Mouse (Mus musculus) urinary bladder, postnatal 10 days (tissue): ENCODE results near the gene Fitm1.

Experiments
- DNase-seq: peaks from one replicate; pipeline ENCODE4 v3.0.0; 2022; ENCODE audit warnings: low spot score

Gene Fitm1

DNA sequence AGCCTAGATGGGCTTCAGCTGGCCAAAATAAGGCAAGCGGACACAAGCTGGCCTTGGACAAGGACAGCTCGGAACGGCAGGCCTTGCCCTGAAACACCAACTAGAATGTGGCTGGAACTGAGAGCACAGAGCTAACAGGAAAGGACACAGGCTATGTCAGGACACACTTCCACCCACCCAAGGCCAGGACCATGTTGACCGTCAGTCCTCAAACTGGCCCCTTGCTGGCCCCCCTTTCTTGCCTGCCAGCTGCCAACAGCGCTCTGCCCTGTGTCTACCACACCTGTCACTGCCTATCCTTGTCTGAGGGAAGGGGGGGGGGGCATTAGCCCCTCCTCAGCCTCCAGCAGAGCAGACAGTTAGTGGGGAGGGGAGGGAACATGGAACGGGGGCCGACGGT, at the start of gene Fitm1:
Gene Fitm1, plus strand, starts transcription at position 316 of the 400 bp plus-strand sequence.
- no peak for DNase-seq

DNA sequence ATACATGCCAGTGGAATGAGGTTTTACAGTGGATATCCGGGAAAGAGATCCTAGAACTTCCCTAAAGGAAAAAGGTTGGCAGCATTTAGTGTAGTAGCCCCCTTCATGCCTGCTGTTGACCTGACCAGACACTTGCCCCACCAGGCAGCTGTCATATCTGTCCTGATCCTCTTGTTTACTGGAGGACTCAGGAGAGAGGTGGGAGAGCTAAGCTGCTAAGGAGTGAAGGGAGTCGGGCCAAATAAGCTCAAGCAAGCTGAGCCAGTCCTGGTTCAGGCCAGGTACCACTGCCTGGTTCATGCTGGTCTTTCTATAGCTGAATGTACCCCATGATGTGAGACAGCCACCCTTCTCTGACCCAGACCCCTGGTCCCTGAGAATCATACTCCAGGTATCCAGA, 48.7 kb upstream of the Fitm1 start:
- DNase-seq = no peak

DNA sequence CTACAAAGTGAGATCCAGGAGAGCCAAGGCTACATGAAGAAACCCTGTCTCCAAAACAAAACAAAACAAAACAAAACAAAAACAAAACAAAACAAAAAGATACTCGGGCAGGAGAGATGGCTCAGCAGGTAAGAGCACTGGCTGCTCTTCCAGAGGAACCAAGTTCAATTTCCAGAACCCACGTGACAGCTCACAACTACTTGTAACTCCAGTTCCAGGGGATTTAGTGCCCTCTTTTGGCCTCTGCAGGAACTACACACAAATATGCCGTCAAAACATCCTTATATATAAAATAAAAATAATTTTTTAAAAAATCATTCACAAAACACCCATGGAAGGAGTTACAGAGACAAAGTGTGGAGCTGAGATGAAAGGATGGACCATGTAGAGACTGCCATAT, 47.5 kb upstream of the Fitm1 start:
- DNase-seq = no peak

DNA sequence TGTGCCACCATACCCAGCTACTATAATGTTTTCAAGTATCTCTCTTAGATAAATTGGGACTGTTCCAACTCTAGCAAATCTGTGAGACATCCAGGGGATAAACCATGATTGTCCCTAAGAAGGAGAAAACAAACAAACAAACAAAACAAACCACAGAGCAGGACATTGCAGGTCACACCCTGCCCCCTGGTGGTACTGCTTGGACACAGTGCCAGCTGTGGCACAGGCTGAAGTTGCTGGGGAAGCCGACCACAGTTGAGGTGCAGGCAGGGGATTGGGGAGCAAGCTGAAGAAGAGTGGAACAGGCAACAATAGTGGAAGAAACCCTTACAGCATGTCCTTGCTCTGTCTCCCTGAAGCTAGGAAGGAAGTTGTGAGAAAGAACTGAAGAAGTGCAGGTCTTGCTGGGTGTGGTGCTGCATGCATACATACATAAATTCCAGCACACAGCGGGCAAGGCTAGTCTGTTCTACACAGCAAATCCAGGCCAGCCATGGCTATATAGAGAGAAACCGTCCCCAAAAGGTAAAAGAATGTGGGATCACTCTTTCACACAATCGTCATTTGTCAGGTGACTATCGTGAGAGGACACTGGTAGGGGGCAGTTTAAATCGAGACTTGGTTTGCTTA, 39.2 kb upstream of the Fitm1 start:
- DNase-seq = no peak

DNA sequence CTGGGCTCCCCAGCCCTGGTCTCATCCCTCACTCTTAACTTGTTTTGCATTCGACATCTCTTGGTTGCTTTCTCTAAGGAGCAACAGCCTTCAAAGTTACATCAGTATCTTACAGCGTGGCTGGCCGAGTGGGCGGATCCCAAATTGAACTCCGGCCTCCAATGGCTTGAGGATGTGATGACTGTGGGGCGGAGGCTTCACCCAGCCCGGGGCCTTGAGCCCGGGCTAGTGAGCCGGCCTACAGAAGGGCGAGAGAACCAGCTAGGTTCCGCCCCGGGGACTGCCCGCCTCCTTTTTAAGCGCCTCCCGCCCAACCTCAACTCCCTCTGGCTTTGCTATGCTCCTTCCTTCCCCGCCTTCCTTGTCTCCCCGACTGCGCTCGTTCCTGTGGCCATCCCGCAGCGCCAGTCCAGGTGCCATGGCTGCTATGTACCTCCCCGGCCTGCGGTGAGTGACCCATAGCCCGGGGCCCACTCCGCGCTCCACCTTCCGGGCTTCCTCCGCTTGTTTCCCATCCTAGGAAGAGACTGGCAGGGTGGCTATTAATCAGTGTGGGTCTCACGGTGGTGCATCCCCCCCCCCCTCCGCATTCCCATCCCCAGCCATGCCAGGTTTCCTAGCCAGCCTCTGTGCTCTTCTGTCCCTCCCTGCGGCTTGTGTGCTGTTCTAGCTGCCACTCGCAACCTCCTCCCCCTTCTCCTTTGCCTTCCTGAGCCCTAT, 35.2 kb upstream of the Fitm1 start, which contains the start of gene Pck2:
Gene Pck2, plus strand, starts transcription at position 200 of the 720 bp plus-strand sequence.
- DNase-seq = peak; percentile 49

DNA sequence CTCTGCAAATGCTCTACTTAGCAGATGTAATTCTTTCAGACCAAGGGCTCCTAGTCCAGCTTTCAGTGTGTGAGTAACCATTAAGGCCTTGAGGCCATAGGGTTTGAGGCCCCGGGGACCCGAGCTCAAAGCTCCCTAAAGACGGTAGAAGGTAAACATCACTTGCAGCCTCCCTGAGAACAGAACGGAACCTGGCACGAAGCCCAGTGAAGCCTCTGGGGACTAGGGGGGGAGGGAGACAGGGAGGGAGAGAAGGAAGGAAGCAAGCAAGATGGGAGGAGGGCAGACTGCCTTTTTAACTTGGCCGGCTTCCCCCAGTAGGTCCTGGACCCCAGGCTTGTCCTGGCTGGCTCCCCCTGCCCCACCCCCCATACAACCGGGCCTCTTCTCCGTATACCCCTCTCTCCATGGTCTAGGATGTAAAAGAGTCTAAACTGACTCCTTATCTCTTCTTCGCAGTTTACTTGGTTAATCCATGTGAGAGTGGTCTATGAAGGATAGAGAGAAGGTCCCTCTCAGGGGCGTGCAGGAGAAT, 34.6 kb upstream of the Fitm1 start:
- peak; percentile 41 for DNase-seq

DNA sequence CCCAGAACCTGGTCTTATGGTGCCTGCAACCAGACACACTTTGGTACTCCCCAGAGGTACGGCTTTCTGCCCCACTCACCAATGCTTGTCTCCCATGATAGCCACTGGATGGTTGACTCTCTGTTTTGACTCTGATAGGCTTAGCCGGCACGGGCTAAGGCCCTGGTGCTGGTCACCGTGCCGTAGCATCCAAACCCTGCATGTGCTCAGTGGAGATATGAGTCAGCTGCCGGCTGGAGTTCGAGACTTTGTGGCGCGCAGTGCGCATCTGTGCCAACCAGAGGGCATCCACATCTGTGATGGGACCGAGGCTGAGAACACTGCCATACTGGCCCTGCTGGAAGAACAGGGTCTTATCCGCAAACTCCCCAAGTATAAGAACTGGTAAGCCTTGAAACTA, 33.1 kb upstream of the Fitm1 start:
- DNase-seq = no peak

DNA sequence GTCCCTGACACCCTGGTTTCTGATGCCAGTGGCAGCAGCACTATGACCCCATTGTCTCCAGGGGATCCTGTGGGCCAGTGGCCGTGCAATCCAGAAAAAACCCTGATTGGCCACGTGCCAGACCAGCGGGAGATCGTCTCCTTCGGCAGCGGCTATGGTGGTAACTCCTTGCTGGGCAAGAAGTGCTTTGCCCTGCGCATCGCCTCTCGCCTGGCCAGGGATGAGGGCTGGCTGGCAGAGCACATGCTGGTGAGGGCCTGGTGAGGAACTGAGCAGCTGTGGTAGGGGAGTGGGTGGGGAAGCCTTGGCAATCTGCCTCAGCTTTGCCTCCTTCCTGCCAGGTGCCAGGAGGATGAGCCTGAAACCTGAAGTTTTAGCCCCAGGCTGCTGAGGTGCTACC, 31.1 kb upstream of the Fitm1 start:
- DNase-seq = no peak

DNA sequence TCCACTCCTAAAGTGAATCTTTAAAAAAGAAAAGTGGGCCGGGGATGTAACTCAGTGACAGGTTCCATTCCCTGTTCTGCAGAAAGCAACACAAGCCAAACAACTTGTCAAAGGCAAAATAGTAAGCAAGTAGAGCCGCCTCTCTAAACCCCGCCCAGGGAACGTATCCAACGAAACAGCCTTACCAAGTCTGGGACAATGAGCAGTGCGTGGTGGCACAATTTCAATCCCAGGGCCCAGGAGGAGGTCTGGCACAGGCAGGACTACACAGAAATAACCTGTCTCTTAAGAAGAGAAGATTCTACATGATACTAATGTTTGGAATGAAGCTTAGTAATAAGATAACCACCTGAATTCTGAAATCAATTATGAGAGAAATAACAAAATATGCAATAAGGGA, 25.2 kb upstream of the Fitm1 start:
- no peak for DNase-seq

DNA sequence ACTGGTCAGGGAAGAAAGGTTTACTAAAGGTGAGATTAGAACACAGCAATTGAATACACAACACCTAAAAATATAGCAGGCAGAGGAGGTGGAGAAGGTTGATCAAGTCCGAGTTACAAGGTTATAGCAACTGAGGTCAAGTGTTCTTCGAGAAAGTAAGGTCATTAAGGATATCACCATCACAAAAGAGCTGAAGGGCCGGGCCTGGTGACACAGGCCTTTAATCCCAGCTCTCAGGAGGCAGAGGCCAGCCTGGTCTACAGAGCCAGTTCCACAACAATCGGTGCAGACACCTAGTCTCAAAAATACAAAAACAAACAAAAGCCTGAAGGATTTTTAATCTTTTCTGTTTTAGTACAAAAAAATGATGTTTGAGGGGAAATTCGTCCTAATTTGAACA, 24.1 kb upstream of the Fitm1 start:
- no peak for DNase-seq

DNA sequence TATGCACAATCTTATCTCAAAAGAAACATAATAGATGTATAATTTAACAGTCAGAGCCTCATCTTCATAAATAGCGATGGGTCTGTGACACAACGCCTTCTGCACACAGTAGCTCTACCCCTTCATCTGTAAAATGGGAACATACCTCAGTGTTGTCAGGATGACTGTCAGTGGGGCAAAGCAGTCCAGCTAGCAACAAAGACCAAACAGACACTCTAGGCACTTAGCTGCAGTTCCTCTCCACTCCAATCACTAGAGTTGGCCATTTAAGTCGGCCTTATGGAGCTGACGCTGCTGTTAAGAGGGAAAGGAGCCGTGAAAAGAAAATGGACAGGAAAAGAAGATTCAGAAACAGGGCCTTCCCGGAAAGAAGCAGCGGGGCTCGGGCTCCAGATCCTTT, 23.6 kb upstream of the Fitm1 start:
- no peak for DNase-seq

DNA sequence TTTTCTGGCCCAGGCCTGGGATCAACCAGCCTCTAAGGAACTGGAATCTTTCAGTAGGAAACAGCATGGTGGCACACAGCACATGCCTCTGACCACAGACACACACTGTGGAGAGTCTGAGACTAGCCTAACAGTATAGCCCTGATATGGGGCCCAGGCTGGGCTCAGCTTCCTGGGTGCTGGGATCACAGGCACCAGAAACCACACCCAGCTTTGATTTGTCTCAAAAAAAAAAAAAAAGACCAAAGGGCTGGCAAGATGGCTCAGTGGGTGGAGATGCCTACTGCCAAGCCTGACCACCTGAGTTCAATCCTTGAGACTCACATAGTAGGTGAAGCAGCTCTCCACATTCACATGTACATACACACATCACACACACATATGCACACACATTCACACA, 20.8 kb upstream of the Fitm1 start:
- DNase-seq = no peak

DNA sequence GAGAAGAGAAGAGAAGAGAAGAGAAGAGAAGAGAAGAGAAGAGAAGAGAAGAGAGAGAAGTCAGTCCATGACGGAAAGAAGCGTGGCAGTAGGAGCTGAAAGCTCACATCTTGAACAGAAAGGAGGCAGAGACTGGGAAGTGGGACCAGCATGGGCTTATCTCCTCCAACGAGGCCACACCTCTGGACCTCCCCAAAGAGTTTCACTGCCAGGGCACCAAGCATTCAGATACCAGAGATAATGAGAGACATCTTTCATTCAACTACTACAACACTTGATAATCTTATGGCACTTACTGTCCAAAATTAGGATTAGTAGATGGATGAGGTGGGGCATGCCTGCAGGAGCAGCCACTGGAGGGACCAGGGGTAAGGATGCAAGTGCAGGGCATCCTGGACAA, 19.6 kb upstream of the Fitm1 start:
- no peak for DNase-seq

DNA sequence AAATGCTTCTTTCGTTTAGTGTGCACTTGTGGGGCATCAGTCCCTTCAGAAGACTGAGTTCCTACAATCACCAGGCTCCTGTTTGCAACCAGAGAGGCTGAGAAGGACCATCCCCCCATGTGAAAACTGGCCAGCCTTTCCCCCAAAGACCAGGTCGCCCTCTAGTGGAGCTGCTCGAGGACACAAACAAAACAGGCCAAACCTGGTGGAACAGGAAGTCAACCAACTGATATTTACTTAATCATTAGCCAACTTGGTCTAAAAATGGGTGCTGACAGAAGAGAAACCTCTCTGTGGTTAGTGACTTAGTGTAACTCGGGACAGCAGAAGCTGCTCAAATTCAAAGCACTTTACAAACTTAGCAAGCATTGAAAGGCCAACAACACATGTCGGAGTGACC, 18.4 kb upstream of the Fitm1 start:
- peak; percentile 60 for DNase-seq

DNA sequence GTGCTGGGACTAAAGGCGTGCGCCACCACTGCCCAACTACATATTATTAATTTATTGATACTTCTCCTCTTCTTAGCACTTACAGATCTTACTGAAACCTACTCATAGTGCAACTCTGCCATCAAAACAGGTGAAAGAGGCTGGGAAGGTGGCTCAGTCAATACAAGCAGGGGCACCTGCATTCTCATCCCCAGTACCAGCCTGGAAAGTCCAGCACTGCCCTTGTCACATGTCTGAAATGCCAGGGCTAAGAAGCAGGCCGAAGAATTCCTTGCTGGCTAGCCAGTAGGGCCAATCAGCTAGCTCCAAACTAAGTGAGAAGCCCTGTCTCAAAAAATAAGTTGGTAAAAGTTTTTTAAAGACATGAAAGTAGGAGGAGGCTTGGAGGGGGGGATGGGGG, 17.8 kb upstream of the Fitm1 start:
- DNase-seq = no peak

DNA sequence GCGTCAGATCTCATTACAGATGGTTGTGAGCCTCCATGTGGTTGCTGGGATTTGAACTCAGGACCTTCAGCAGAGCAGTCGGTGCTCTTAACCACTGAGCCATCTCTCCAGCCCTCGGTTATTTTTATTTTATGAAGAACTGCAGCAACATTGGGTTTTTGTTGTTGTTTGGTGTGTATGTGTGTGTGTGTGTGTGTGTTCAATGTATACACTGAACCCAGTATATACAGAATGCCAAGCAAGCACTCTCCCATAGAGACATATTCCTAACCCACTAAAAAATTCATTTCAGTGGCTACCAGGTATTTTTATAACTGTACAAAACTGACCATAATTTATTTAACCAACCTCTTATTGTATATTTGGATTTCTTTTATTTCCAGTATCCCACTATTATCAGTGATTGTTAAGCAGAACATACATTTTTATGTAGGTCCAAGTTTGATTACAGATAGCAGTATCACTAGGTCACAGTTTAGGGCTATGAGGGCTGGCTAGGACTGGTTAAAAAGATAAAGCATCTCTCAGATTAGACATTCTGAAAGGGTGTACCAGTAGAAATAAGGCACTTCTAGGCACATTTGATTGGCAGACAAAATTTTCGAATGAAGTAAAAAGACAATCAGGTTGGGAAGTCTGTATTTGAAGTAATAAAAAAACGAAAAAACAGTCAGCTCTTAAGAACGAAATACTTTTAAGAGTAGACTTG, 16.5 kb upstream of the Fitm1 start:
- DNase-seq = no peak

DNA sequence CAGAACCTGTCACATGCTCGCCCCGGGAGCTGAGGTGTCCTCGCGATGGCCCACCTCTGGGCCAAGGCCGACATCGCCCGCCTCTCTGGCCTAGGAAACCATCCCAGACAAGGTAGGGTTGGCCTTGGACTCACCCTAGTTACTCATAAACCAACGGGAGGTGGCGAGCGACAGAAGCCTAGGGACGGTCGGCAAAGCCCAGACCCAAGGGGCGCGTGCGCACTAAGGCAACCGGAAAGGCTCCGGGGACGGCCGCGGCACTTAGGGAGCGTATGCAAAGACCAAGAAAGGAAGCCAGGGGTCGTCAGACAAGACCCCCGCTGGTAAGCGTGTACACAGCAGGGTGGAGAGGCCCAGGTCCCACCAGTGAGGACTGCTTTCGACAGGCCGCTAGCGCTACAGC, 15.6 kb upstream of the Fitm1 start, which contains the start of gene Dcaf11:
Gene Dcaf11, plus strand, starts transcription at position 208 of the 403 bp plus-strand sequence.
- DNase-seq = peak; percentile 66

DNA sequence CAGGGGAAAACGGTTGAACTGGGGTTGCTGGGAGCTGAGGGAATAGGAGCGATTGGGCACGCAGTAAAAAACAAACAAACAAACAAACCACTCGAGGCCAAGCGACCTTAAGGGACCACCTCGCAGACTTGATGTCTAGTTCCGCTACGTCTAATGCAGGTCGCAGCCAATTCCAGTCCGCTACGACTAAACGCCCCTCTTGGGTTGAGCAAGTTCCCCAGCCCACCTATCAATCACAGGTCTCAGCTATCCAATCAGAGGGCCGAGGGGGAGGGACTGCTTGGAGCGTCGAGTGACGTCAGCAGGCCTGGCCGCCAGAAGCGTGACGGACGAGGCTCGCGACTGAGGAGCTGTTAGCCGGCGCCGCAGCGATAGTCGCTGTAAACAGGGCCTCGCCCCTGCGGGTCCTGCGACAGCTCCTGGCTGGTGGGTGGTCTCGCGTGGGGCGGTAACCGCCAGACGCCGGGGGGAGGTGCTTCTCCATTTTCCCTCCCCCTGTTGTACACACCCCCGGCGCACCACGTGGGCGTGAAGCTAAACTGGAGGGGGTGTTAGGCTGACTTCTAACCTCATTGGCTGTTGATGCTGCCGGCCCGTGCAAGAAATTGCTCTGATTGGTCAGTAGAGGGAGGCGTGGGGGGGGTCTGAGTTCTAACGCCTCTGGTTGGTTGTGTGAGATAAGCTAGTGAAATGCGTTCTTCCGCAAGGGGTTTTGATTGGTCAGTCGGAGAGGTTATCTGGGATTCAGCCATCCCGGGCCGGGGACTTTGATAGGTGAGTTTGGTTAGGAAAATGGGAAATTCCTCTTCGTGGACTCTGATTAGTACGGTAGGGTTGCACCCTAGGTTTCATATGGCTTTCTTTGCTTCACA, 15.0 kb upstream of the Fitm1 start, which contains the start of gene A730061H03Rik:
Gene A730061H03Rik, minus strand, starts transcription at position 205 of the 872 bp plus-strand sequence.
- DNase-seq = peak; percentile 93

DNA sequence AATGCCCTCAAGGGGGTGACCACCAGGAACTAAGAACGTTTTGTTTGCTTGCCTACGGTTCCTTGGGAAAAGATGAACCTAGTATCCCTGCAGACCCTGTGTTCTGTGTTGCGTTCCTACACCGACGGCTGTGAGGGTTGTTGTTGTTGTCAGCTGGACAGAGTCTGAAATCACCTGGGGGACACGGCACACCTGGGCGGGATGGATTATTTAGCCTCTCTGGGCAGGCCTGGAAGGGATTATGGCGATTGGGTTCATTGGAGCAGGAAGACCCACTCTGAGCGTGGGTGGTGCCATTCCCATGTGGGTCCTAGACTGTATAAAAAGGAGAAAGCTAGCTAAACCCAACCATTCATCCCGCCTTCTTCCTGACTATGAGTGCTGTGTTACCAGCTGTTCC, 13.6 kb upstream of the Fitm1 start:
- no peak for DNase-seq

DNA sequence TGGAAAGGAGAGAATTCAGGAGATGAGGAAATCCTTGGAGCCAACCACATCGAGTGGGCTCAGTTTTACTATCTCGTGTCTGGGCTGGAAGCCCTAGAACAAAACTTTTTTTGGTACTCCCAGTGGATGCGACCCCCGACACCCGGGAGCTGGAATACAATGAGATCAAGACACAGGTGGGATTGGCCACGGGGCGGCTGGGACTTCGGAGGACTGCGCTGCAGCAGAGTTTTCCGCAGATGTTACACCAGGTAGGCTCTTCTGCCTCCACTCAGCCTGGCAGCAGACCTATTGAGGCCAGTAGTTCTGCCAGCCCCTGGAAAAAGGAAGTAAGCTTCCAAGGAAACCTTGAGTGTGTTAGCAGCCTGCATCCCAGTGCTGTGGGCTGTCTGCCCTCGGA, 12.2 kb upstream of the Fitm1 start:
- no peak for DNase-seq

DNA sequence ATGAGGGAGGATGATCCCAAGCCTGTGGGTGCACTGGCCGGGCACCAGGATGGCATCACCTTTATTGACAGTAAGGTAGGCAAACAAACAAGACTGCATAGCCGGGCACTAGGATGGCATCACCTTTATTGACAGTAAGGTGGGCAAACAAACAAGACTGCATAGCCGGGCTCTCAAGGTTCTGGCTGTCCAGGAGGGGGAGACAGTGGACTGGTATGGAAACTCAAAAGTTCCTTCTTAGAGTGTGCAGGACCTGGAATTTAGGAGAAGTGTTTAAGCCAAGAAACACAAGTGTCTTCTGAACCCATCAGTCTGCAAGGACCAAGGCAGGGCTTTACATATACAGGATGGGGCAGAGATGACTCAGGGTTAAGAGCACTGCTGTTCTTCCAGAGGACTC, 9.7 kb upstream of the Fitm1 start:
- DNase-seq = no peak

DNA sequence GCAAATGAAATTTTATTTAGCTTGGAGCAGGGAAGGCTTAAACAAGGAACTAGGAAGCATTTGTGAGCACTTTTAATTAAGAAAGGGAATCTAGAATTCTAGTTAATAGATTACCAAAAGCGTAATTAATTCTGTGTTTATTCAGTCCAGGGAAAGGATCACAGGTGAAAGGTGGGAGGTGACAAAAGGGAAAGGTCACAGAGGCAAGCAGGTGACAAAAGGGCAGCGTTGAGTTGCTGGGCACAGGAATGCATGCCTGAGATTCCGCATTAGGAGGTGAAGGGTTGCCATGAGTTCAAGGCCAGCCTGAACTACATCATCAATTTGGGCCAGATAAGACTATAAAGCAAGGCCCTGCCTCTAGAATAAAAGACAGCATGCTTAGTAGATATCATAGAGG, 7.9 kb upstream of the Fitm1 start:
- DNase-seq = no peak
